ENCODE assay signal across 17 mouse cellular contexts in the genomic region with DNA sequence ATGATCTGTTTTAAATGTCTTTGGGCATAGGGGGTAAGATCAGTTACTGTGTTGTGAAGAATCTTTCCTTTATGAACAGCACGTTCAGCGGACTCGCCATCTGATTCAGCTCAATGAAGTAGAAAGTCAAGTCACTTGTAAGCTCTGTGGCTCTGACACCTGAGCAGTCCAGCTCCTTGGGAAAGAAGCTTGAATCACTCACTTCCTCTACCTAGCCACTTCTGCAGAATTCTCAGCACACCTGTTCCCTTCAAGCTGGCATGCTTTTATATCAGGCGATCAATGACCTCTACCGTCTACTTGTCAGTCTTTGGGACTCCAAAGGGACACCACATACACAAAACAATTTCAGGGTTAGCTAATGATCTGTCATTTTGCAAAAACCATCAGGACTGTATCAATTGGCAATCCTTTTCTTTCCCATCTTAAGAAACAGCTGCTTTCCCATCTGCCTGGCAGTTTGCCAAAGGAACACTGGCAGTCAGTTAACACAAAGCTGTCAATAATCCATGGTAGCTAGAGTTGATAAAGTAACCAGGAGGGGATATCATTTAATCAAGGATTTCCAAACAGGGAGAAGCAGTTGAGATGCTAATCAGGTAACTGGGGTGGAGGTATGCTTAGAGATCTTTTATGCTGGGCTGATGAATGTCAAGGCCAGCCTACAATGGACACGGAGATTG.
DNase-seq lines count a peak whose midpoint lies in the region; ATAC-seq and TF ChIP-seq lines count a peak whose summit lies in the region.
"Had no signal": no experiment of that assay in that cellular context is flagged by ENCODE, and none has a peak within 500 bp of the region (broad histone marks: within the 10 kb centered on the region; RNA-seq: fewer than 3 reads in every experiment).

No protein-coding gene starts in this region.

- no peak for TF ChIP-seq POLR2A in brain, embryonic 14.5 days (IDR thresholded peaks at IDR 0.05; ENCODE audit: borderline replicate concordance, extremely low read depth, insufficient read depth, insufficient read length, poor library complexity, severe bottlenecking)

- no peak overlapping the region for H3K27ac ChIP-seq in hindbrain, embryonic 11.5 days (ENCODE audit: low read depth, low read length)
- no peak overlapping the region for H3K27ac ChIP-seq in hindbrain, embryonic 12.5 days
- no peak overlapping the region for H3K27ac ChIP-seq in midbrain, embryonic 14.5 days (replicated peaks; ENCODE audit: low read depth, low read length)
- H3K27ac ChIP-seq in midbrain, embryonic 11.5 days (ENCODE audit: low read depth, low read length): no peak overlapping the region
- H3K27ac ChIP-seq in hindbrain, embryonic 14.5 days: no peak overlapping the region
- H3K27ac ChIP-seq: heart, embryonic 10.5 days; limb, embryonic 10.5 days; lung, embryonic 15.5 days had no signal

- H3K4me3 ChIP-seq in hindbrain, embryonic 11.5 days (ENCODE audit: low read depth, low read length): no peak overlapping the region
- no peak overlapping the region for H3K4me3 ChIP-seq in hindbrain, embryonic 12.5 days
- H3K4me3 ChIP-seq in midbrain, embryonic 14.5 days (replicated peaks; ENCODE audit: low read depth, low read length): no peak overlapping the region
- H3K4me3 ChIP-seq in midbrain, embryonic 11.5 days (ENCODE audit: low read depth, low read length): no peak overlapping the region
- no peak overlapping the region for H3K4me3 ChIP-seq in hindbrain, embryonic 14.5 days (replicated peaks; ENCODE audit: low read length)
- H3K4me3 ChIP-seq: heart, embryonic 10.5 days; limb, embryonic 10.5 days; lung, embryonic 15.5 days; megakaryocyte, embryonic 14.5 days; myocyte had no signal

- no peak overlapping the region for H3K9ac ChIP-seq in hindbrain, embryonic 11.5 days (ENCODE audit: low read depth, low read length)
- no peak overlapping the region for H3K9ac ChIP-seq in hindbrain, embryonic 12.5 days
- no peak overlapping the region for H3K9ac ChIP-seq in midbrain, embryonic 14.5 days (replicated peaks; ENCODE audit: low read length)
- H3K9ac ChIP-seq in midbrain, embryonic 11.5 days (ENCODE audit: low read length): no peak overlapping the region
- H3K9ac ChIP-seq in hindbrain, embryonic 14.5 days: no peak overlapping the region
- H3K9ac ChIP-seq: lung, embryonic 15.5 days had no signal

- ATAC-seq in hindbrain, embryonic 11.5 days (ENCODE audit: low FRiP score): no peak
- ATAC-seq in hindbrain, embryonic 12.5 days (ENCODE audit: low FRiP score): no peak
- peak; percentile 40; the same call in 1 of the 2 replicates for ATAC-seq in midbrain, embryonic 14.5 days (ENCODE audit: low FRiP score, low TSS enrichment)
- no peak for ATAC-seq in midbrain, embryonic 11.5 days (ENCODE audit: low FRiP score)
- ATAC-seq in hindbrain, embryonic 14.5 days (ENCODE audit: low FRiP score): peak; percentile 34; the same call in 1 of the 2 replicates

- H3K9me3 ChIP-seq in hindbrain, embryonic 11.5 days (ENCODE audit: control insufficient read depth, low read length): no peaks in the 10 kb centered on the region
- H3K9me3 ChIP-seq in hindbrain, embryonic 12.5 days (replicated peaks): no peaks in the 10 kb centered on the region
- H3K9me3 ChIP-seq in midbrain, embryonic 14.5 days (ENCODE audit: control insufficient read depth, low read length): no peaks in the 10 kb centered on the region
- no peaks in the 10 kb centered on the region for H3K9me3 ChIP-seq in midbrain, embryonic 11.5 days (ENCODE audit: control insufficient read depth, low read length)
- H3K9me3 ChIP-seq in hindbrain, embryonic 14.5 days (ENCODE audit: control insufficient read depth, low read length): no peaks in the 10 kb centered on the region
- H3K9me3 ChIP-seq: heart, embryonic 10.5 days; limb, embryonic 10.5 days; lung, embryonic 15.5 days had no signal

- TF ChIP-seq CTCF in brain, embryonic 14.5 days (IDR thresholded peaks at IDR 0.05; ENCODE audit: borderline replicate concordance, extremely low read depth, insufficient read depth, insufficient read length): no peak

- 84% methylated on average over 6 of the region's 6 CpGs for WGBS in hindbrain, embryonic 11.5 days
- WGBS in hindbrain, embryonic 12.5 days: 80% methylated on average over 6 of the region's 6 CpGs
- 63% methylated on average over 6 of the region's 6 CpGs for WGBS in midbrain, embryonic 14.5 days
- 83% methylated on average over 6 of the region's 6 CpGs for WGBS in midbrain, embryonic 11.5 days
- WGBS in hindbrain, embryonic 14.5 days: 64% methylated on average over 6 of the region's 6 CpGs

- DNase-seq in hindbrain, embryonic 11.5 days (ENCODE audit: low spot score): peak; percentile 15
- peak; percentile 69 for DNase-seq in midbrain, embryonic 14.5 days
- DNase-seq in midbrain, embryonic 11.5 days (ENCODE audit: low spot score, missing footprints): no peak
- peak; percentile 79 for DNase-seq in brain, embryonic 14.5 days (ENCODE audit: low read depth)
- peak; percentile 36 for DNase-seq in hindbrain, embryonic 14.5 days (ENCODE audit: low spot score)
- DNase-seq in right cerebral cortex, postnatal 4 days: no peak
- DNase-seq: cerebellum, postnatal 25 days; gastrocnemius, postnatal 36 days; kidney, adult 9 months; thymus, postnatal 25 days had no signal

- no peaks in the 10 kb centered on the region for H3K36me3 ChIP-seq in hindbrain, embryonic 11.5 days (ENCODE audit: control insufficient read depth, insufficient read depth, low read length)
- H3K36me3 ChIP-seq in hindbrain, embryonic 12.5 days: no peaks in the 10 kb centered on the region
- no peaks in the 10 kb centered on the region for H3K36me3 ChIP-seq in midbrain, embryonic 14.5 days (ENCODE audit: control insufficient read depth, insufficient read depth, low read length)
- H3K36me3 ChIP-seq in midbrain, embryonic 11.5 days (ENCODE audit: control insufficient read depth, insufficient read depth, low read length): no peaks in the 10 kb centered on the region
- H3K36me3 ChIP-seq in hindbrain, embryonic 14.5 days (replicated peaks; ENCODE audit: control insufficient read depth, insufficient read depth): no peaks in the 10 kb centered on the region
- H3K36me3 ChIP-seq: heart, embryonic 10.5 days; limb, embryonic 10.5 days; lung, embryonic 15.5 days had no signal

- H3K27me3 ChIP-seq in hindbrain, embryonic 11.5 days (ENCODE audit: control insufficient read depth, insufficient read depth, low read length): no peaks in the 10 kb centered on the region
- no peaks in the 10 kb centered on the region for H3K27me3 ChIP-seq in hindbrain, embryonic 12.5 days
- H3K27me3 ChIP-seq in midbrain, embryonic 14.5 days (ENCODE audit: control insufficient read depth, insufficient read depth, low read length): no peaks in the 10 kb centered on the region
- no peaks in the 10 kb centered on the region for H3K27me3 ChIP-seq in midbrain, embryonic 11.5 days (ENCODE audit: control insufficient read depth, insufficient read depth, low read length)
- H3K27me3 ChIP-seq in hindbrain, embryonic 14.5 days (ENCODE audit: control insufficient read depth, insufficient read depth, low read length): no peaks in the 10 kb centered on the region
- H3K27me3 ChIP-seq: lung, embryonic 15.5 days; megakaryocyte, embryonic 14.5 days had no signal

- H3K4me2 ChIP-seq in hindbrain, embryonic 11.5 days (replicated peaks; ENCODE audit: low read depth, low read length): no peak overlapping the region
- H3K4me2 ChIP-seq in hindbrain, embryonic 12.5 days (replicated peaks): no peak overlapping the region
- no peak overlapping the region for H3K4me2 ChIP-seq in midbrain, embryonic 14.5 days (ENCODE audit: low read length)
- H3K4me2 ChIP-seq in midbrain, embryonic 11.5 days: no peak overlapping the region
- H3K4me2 ChIP-seq in hindbrain, embryonic 14.5 days (replicated peaks): no peak overlapping the region
- H3K4me2 ChIP-seq: liver, embryonic 11.5 days; lung, embryonic 15.5 days had no signal

- no peaks in the 10 kb centered on the region for H3K4me1 ChIP-seq in hindbrain, embryonic 11.5 days (replicated peaks; ENCODE audit: control insufficient read depth, insufficient read depth, low read length)
- 0 out of 2 replicates have a peak, but pooled peaks cover 7% of the 10 kb centered on the region for H3K4me1 ChIP-seq in hindbrain, embryonic 12.5 days
- 0 out of 2 replicates have a peak, but pooled peaks cover 6% of the 10 kb centered on the region for H3K4me1 ChIP-seq in midbrain, embryonic 14.5 days (ENCODE audit: control insufficient read depth, insufficient read depth, low read length)
- no peaks in the 10 kb centered on the region for H3K4me1 ChIP-seq in midbrain, embryonic 11.5 days (ENCODE audit: control insufficient read depth, insufficient read depth, low read length)
- H3K4me1 ChIP-seq in hindbrain, embryonic 14.5 days (replicated peaks; ENCODE audit: control insufficient read depth, insufficient read depth, low read length): 0 out of 2 replicates have a peak, but pooled peaks cover 8% of the 10 kb centered on the region
- H3K4me1 ChIP-seq: heart, embryonic 10.5 days; limb, embryonic 10.5 days; lung, embryonic 15.5 days; megakaryocyte, embryonic 14.5 days had no signal

Comparison
In these comparisons a context has a peak if more than half of its experiments do, and no peak if none do; other contexts are left out.
1. ATAC-seq: peak in midbrain, embryonic 14.5 days (single experiment) and hindbrain, embryonic 14.5 days (single experiment); none in hindbrain, embryonic 11.5 days (single experiment), hindbrain, embryonic 12.5 days (single experiment) and midbrain, embryonic 11.5 days (single experiment).
2. DNase-seq: peak in hindbrain, embryonic 11.5 days (single experiment), midbrain, embryonic 14.5 days (single experiment), brain, embryonic 14.5 days (single experiment) and hindbrain, embryonic 14.5 days (single experiment); none in midbrain, embryonic 11.5 days (single experiment) and right cerebral cortex, postnatal 4 days (single experiment).